Mouse (Mus musculus) gastrocnemius, adult 18-20 months (tissue): ENCODE measurements around the gene Lrp2bp. TPM values are rescaled to one million over a fixed set of nuclear protein-coding genes. Genes with fewer than 3 reads are reported as not detected.

Experiments
- DNase-seq: peaks from one replicate; pipeline ENCODE4 v3.0.0; 2021; ENCODE audit warnings: low spot score
- long read RNA-seq, 2 experiments: library from polyadenylated mRNA; stranded (forward); transcript quantifications; one replicate each; pipeline ENCODE4 v2.0.0; 2021
- total RNA-seq, 2 experiments: library from RNA; stranded (reverse); gene quantifications; 2 replicates each; pipeline ENCODE4 v1.2.3; 2021

Lrp2bp gene
- 1 to 10 TPM; 1.7 to 3.0 TPM for total RNA-seq
- long read RNA-seq, experiment 1, partial matches to known transcripts, result 1 of 3 reads
- long read RNA-seq, experiment 1, other reads (novel, unspliced or antisense), result 1 of 3 reads
- long read RNA-seq, experiment 2, result 0 reads

DNA sequence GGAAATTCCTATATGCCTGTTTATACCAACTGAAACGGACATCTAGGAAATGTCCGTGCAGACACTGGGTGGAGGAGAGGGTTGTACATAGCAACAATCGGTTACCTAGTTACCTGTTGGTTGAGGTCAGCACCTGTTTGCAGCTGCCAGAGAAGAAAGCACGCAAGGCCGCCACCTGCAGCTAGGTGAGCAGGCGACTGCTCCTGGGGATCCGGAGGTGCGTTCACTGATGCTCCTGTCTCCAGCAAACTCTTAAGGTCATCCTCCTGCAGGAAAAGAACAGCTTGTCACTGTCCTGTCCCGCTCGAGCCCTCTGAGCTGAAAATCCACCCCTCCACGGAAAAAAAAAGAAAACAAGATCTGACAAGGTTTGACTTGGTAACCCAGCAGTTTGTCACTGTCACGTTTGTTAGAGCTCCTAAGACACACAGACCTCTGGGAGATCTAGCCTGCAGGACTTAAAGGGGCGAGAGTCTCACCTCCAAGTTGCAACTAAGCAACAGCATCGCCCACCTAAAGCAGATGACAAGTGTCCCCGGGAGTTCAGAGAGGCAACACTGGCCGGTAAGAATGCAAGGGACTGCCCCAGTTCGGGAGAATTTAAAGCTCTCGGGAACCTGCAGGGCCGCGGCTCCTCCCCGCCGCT lies at the start of gene Lrp2bp:
Gene Lrp2bp, plus strand, starts transcription at position 166 of the 646 bp plus-strand sequence.
- DNase-seq, result no peak

DNA sequence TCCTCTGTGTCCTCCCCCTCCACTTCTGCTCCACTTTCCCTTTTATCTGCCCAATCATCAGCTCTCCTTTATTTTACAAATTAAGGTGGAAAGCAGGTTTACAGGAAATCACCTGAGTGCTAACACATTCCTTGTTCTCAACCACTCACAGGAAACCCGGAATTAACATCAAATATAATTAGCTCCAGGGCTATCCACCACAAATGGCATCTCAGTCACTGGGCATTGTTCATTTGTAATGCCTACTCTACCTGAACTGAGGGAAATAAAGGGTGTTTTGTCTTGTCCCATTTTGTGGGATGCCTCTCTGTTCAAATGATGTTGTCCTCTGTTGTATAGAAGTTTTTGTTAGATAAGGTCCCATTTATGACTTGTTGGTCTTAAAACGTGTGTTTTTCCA lies 48.5 kb upstream of the Lrp2bp start:
- DNase-seq, result no peak

DNA sequence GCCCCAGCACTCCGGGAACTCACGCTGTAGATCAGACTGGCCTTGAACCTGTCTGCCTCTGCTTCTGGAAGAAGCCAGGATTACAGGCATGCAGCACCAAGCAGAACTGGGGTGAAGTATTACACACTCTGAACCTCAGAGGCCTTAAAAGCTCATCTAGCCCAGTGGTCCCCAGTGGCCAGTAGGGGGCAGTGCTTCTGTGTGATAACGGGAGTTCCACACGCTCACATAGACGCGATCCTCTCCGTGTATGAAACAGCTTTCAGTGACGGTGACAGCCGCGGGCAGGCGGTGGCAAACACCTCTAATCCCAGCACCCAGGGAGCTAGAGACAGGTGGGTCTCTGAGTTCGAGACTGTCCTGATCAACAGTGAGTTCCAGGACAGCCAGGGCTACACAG lies 28.2 kb upstream of the Lrp2bp start:
- DNase-seq, result no peak

DNA sequence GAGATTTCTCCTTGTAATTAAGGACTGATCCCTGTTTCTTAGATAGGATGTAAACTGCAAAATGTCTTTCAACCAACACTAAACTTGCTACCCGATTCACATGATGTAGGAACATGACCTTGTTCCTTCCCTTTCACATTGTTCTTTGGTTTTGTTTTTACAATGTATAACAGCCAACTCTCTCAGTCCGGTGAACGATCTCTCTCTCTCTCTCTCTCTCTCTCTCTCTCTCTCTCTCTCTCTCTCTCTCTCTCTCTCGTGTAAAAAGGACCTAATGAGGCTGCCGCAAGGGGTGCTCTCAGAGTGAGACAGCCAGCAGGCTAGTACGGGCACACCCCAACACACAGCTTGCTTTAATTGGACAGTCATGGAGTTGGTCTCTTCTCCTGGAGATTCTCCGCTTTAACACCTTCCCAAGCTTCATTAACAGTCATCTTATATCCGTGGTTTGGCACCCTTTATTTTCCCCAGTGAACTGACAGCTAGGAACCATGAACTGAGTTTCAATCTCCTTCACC lies 25.1 kb upstream of the Lrp2bp start:
- DNase-seq, result no peak

DNA sequence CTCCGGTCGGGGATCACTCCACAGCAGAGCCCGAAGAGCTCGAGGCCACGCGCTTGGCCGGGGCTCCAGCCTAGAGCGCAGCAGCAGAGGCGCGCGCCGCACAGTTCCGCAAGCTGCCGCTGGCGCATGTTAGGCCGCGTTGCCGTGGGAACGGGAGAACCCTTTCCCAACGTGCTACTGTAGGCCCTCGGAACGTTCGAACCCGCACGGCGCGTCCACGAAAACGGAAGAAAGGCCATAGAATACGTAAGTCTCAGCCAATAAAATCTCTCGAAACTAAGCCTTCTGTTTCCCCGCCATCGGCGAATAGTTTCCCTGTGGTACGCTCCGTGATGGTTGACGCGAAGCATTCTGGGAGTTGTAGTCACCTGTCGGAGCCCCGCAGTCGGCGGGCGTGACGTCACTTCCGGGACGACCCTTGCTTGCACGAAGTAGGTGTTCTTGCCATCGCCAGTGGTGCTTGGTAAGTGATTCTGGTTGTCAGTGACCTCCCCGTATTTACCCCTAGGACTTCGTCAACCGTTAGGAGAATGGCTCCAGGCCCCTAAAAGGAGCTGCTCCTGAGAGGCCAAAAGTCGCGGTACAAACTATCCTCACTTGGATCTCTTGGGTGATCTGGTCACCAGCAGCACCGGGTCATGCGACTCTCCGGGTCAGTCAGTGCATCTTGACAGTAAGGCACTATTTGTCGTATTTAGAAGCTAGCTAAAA lies 23.8 kb upstream of the Lrp2bp start, which contains the start of the genes 1700029J07Rik and Ufsp2:
Gene 1700029J07Rik, minus strand, starts transcription at position 127 of the 711 bp plus-strand sequence.
Gene Ufsp2, plus strand, starts transcription at position 403 of the 711 bp plus-strand sequence.
- peak; percentile 97 for DNase-seq

DNA sequence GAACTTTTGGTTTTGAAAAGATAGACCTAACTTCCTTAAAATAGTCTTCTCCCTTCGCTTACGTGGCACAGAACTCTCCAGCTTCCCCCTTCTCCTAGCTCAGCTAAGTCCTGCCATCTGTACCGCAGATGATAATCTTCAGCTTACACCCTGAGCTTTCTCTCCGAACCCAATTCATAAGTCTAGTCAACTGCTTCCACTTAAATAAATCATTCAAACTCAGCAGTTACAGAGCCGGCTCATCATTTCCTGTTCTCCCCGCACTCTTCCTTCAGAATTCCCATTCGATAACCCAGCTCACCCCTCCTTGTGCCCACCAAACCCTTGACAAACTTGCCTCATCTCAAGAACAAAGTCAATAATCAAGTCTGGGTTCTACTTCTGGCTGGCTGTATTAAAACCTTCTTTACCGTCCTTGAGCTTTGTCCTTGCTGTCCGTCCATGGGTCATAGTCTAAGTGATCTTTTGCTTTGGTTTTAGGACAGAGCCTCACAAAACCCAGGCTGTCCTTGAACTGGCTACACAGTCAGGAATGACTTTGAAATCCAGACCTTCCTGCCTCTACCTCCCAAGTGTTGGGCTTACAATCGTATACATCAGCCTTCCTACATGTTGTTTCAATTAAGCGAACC lies 23.1 kb upstream of the Lrp2bp start:
- no peak for DNase-seq

DNA sequence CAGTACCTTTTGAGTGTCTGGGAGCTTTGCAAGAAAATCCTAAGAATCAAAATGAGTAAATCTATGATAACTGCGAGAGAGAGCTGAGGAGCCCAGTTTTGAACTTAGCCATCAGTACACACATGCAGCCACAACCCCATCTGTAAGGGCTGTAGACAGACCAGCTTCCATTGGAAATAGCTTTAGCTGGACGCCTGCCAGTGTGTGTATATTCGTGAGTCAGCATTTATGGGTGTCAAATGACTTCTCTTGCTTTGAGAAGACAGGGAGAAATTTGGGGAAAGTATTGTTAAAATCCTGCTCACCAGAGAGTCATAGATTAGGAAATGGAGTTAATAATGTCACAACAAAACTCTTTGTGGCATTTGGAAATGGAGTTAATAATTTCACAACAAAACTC lies 12.4 kb upstream of the Lrp2bp start:
- no peak for DNase-seq

DNA sequence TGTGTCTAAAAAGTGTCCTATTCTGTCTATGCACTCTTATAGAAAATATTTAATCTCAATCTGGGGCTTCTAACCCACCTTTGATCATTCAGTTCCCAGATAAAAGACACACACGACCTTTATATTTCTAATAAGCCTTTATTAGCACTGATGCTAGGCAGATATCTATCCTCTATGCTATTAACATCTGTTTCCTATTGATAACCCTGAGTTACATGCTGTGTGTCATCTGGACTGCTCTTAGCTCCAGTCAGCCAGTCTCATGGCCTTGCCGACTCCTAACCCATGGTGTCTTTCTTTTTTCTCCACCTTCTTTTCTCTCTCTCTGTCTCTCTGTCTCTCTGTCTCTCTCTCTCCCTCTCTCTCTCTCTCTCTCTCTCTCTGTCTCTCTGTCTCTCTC lies 10.9 kb upstream of the Lrp2bp start:
- DNase-seq, result no peak

DNA sequence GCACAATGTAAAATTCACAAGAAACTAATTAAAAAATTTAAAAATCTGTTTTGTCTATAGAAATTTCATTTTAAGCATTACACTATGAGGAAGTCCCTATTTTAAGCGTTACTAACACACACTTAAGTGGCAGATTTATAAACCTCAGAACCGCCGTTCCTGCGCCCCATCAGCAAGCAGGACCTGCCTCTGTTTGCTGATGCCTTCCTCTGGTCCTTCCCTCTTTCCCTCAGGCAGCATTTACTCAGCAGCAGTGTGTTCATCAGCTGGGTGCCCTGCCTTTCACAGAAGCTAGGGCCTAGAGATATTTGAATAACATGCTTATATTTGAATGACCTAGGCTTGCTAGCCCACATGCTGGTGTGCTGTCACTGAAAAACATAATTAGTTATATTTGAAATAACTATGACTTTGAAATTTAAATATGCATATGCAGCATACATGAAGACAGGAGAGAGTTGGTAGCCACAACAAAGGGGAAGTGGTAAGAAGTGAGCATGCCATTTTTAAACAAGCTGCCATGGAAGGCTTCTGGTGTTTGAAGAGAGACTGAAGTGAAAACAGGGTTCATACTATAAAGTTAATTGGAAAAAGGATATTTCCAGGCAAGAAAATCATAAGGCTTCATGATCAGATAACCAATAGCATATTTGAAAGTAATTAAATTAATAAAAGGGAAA lies 8.3 kb upstream of the Lrp2bp start:
- no peak for DNase-seq

- no peak for DNase-seq
Observed at GRCm38 (mm10) chr8:45994111-45994510, 5.0 kb upstream of the Lrp2bp start.

DNA sequence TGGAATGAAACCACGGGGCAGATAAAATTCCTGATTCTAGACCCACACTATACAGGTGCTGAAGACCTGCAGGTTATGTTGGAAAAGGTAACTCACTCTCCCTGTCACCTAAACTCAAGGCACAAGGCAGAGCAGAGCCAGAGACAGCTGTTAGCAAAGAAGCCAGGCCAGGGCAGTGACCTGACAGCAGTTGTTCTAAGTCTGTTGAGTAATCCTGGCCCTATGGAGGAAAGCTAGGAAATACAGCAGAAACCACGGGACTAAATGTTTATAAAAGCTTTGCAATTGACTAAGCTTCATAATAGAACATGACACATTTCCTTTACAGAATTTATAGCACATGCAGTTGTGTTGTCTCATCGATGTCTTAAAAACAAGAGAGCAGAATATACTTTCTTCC lies 3.5 kb upstream of the Lrp2bp start:
- no peak for DNase-seq

- no peak for DNase-seq
Observed at GRCm38 (mm10) chr8:45998228-45998627, 875 bp upstream of the Lrp2bp start.

DNA sequence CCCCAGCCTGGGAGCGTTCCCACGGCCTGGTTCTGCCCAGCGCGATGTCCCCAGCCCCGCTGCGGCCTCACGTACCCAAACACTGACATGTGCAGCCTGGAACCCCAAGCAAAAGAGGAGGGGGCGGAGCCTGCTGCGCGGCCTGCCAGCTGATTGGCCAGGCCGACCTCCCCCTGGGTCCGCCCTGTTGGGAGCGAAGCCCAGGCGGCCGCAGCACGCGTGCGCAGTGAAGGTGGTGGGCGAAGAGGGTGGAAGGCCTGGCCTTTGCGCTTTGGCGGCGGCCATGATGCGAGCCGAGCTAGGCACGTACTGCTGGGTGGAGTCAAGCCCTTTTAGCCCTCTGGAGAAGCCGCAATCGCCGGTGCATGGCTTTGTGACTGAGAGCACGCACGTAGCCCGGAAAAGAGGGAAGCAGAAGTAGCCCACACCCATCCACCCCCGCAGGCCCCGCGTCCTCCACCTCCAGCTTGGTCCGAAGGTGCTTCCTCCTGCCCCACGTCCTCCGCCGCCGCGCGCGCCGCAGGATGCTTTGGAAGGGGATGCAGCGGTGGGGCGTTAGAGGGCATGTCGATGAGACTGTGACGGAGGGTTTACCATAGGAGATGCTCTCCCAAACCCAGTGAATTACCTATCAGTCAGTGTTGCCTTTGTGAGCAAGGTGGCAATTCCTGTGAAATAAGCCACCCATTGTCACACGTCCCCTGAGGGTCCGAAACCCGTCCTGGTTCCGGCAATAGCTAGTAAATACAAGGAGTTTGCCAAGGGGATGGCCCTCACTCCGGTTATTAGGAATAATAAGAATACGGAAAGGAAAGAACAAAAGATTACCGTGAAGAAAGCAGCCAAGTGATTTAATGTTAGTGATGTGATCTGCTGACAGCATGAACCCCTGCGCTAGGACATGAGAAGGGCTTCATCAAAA lies 942 bp downstream of the Lrp2bp start:
- peak; percentile 99 for DNase-seq

- no peak for DNase-seq
Observed at GRCm38 (mm10) chr8:46005596-46005995, 6.5 kb downstream of the Lrp2bp start, which contains the start of gene Ankrd37. TSS of gene Ankrd37 (minus strand) at chr8:46005707.

- no peak for DNase-seq
Observed at GRCm38 (mm10) chr8:46007050-46007672, 8.1 kb downstream of the Lrp2bp start.

GRCm38 (mm10) chr8:46010306-46010705 lies 11.2 kb downstream of the Lrp2bp start:
- no peak for DNase-seq

- DNase-seq, result no peak
Observed at GRCm38 (mm10) chr8:46010746-46011680, 11.9 kb downstream of the Lrp2bp start.

DNA sequence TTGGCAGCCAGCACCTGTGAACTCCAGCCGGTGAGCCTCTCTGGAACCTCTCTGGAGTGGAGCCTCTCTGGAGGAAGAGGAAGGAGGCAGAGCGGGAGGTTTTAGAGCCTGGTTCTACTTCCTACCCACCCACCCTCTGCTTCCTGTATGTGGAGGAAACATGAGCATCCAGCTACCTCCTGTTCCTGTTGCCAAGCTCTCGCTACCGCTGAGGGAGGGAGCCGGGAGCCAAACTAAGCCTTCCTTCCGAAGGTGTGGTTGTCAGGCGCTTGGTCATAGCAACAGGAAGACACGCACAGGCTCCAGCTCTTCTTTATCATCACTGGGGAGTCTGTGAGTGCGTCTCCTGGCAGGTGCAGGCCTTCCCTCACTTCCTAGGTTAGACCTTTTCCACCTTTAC lies 23.1 kb downstream of the Lrp2bp start:
- no peak for DNase-seq

DNA sequence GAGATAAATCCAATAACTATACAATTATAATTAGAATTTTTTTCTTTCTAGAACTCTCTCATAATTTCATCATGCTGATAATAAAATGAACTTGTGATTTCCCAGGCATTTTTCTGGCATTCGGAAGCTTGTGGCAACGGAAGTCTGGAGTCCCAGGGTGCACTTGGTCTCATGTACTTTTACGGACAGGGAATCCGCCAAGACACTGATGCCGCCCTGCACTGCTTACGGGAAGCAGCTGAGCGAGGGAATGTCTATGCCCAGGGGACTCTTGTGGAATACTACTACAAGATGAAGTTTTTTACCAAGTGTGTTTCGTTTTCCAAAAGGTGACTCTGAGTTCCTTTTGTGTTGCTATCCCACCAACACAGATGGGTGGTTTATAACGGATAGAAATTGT lies 23.7 kb downstream of the Lrp2bp start:
- no peak for DNase-seq
